Mouse (Mus musculus): ENCODE measurements around the gene Exoc6.

- no peak for TF ChIP-seq CTCF (IDR thresholded peaks at IDR 0.05; ENCODE audit: borderline replicate concordance, control insufficient read depth, extremely low read depth, insufficient read depth, low read length, poor library complexity)
- no peak for TF ChIP-seq POLR2A (IDR thresholded peaks at IDR 0.05; ENCODE audit: control insufficient read depth, extremely low read depth, insufficient read depth, low read length, poor library complexity)
These were observed 9.8 kb downstream of the Exoc6 start for GRCm38 (mm10) chr19:37560080-37560427.
